Mouse (Mus musculus) limb, embryonic 11.5 days (tissue): ENCODE data around the gene Cnn3. TPM values are rescaled to one million over a fixed set of nuclear protein-coding genes. Genes with fewer than 3 reads are reported as not detected.

Experiments
- ATAC-seq: fragments of 200-750 bp; cut with Nextera tagmentation; 2 replicates; pipeline ENCODE4 v1.8.0; 2017; ENCODE audit warnings: low read depth; ENCODE audit not compliant: insufficient number of reproducible peaks, low FRiP score, low TSS enrichment
- DNase-seq: peaks from one replicate; pipeline ENCODE4 v3.0.0-alpha.2; 2015; ENCODE audit warnings: low spot score
- H3K27ac ChIP-seq: fragments of 300-500 bp; sonication (generic); replicated peaks from 2 replicates; pipeline ENCODE4 v1.5.1; 2014; ENCODE audit warnings: low read depth, mild to moderate bottlenecking, low read length
- H3K27me3 ChIP-seq: fragments of 300-500 bp; sonication (generic); 2 replicates; pipeline ENCODE4 v1.6.1; 2014; ENCODE audit warnings: mild to moderate bottlenecking, low read length, mixed read lengths; ENCODE audit not compliant: control insufficient read depth, insufficient read depth
- H3K36me3 ChIP-seq: fragments of 300-500 bp; sonication (generic); 2 replicates; pipeline ENCODE4 v1.6.1; 2014; ENCODE audit warnings: mild to moderate bottlenecking, low read length, moderate library complexity, mixed read lengths; ENCODE audit not compliant: control insufficient read depth, insufficient read depth
- H3K4me1 ChIP-seq: fragments of 300-500 bp; sonication (generic); 2 replicates; pipeline ENCODE4 v1.6.1; 2014; ENCODE audit warnings: low read length, mixed read lengths; ENCODE audit not compliant: control insufficient read depth, insufficient read depth
- H3K4me2 ChIP-seq: fragments of 300-500 bp; sonication (generic); 2 replicates; pipeline ENCODE4 v1.6.1; 2014; ENCODE audit warnings: low read depth, mild to moderate bottlenecking, moderate library complexity; ENCODE audit not compliant: severe bottlenecking
- H3K4me3 ChIP-seq: fragments of 300-500 bp; sonication (generic); 2 replicates; pipeline ENCODE4 v1.5.1; 2014; ENCODE audit warnings: low read depth, low read length
- H3K9ac ChIP-seq: fragments of 300-500 bp; sonication (generic); 2 replicates; pipeline ENCODE4 v1.6.1; 2014; ENCODE audit warnings: mild to moderate bottlenecking, low read length
- H3K9me3 ChIP-seq: fragments of 300-500 bp; sonication (generic); 2 replicates; pipeline ENCODE4 v1.6.1; 2016; ENCODE audit warnings: low read length; ENCODE audit not compliant: control insufficient read depth
- WGBS: fragments of 180-500 bp; shearing (Covaris S2); extraction: QIAGEN DNeasy Blood & Tissue Kit; methylation state at CpG from one replicate; pipeline ENCODE4 v1.1.7; 2014; 5-methylcytosine and 5-hydroxymethylcytosine counted together
- polyA plus RNA-seq: library from polyadenylated mRNA; unstranded; fragments of >200 nt; fragmentation: Nextera tagmentation; extraction: Ambion mirVana; gene quantifications from 2 replicates; pipeline ENCODE4 v1.2.1, GENCODE M21; 2014

The Cnn3 gene
- polyA plus RNA-seq, 1 experiment from 2014 or later: 840 TPM

DNA sequence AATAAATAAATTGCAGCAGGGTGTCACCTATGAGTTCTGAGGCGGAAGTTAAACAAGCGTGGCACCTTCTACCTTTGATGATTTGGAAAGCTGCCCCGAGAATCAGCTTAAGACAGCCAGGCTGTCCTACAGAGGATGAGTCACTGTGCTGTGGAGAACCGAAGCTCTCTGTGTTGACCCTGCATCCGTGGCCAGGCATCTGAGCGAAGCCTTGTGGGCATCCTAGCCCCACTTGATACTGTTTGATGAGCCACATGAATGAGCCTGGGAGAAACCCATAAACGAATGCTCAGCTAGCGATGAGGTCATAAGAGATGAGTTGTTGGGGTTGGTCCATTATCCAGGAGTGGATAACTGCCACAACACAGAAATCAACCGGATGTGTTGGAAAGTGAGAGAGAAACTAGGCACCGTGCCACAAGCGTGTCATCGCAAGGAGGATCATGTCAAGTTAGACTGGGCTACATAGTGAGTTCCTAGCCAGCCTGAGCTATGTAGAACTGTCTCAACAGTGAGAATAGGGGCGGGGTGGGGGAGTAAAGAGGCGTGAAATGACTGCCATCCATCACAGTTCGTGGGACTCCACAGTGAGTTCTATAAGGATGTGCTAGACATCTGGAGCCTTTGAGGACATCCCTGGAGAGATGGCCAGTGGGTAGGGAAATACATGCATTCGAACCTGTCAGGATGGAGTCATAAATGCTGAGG lies 30.6 kb upstream of the Cnn3 start:
- Histone ChIP-seq H3K27me3 (no peaks in the 10 kb centered on the region), H3K4me2 (no peak overlapping the region), H3K9me3 (no peaks in the 10 kb centered on the region), H3K4me3 (no peak overlapping the region), H3K36me3 (no peaks in the 10 kb centered on the region), H3K9ac (no peak overlapping the region), H3K27ac (no peak overlapping the region), H3K4me1 (peaks cover 3% of the 10 kb centered on the region; the same call in 1 of the 2 replicates)
- ATAC-seq (no peak), DNase-seq (no peak)
- WGBS: 77% methylated on average over 16 of the region's 16 CpGs

DNA sequence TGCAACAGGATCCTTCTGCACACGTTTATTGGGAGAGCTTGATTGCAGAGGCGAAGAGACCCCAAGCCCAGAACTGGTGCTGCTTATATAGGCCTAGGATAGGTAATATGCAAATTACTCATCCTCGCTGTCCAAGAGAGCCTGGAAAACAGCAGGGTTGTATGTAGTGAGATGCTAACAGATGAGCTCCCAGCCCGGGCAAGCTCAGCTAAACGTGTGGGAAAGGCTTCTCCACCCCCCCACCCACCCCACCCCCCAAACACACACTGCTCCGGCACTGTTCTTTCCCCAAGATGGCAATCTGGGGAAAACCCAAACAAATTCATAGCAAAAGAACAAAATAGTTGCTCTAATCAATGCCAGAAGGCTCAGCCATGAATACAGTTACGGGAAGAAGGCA lies 29.7 kb upstream of the Cnn3 start:
- DNase-seq (no peak), ATAC-seq (no peak)
- H3K9ac ChIP-seq: no peak overlapping the region
- no peak overlapping the region for H3K4me3 ChIP-seq
- H3K9me3 ChIP-seq: no peaks in the 10 kb centered on the region
- no peaks in the 10 kb centered on the region for H3K36me3 ChIP-seq
- no peaks in the 10 kb centered on the region for H3K4me1 ChIP-seq
- no peak overlapping the region for H3K4me2 ChIP-seq
- H3K27ac ChIP-seq: no peak overlapping the region
- H3K27me3 ChIP-seq: no peaks in the 10 kb centered on the region
- 59% methylated on average over 7 of the region's 7 CpGs for WGBS

DNA sequence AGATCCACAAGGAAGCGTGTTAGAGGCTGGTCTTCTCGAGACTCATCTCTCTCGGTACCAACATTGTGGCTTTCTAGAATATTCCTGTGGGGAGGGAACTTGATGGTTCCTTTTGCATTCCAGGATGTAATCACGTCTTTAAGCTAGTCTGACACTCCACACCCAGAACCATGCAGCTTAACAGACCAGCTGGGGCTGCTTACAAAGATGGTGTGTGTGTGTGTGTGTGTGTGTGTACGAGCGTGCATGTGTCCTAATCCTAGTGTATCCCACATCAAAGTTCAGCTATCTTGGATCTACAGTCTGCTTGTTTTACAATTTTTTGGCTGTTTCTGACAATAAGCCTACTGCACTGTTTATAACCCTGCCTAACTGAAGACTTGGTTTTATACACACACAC lies 29.3 kb upstream of the Cnn3 start:
- Histone ChIP-seq H3K9ac (no peak overlapping the region), H3K27me3 (no peaks in the 10 kb centered on the region), H3K27ac (no peak overlapping the region), H3K4me2 (no peak overlapping the region), H3K4me1 (no peaks in the 10 kb centered on the region), H3K9me3 (no peaks in the 10 kb centered on the region), H3K4me3 (no peak overlapping the region), H3K36me3 (no peaks in the 10 kb centered on the region)
- ATAC-seq (no peak), DNase-seq (no peak)
- 78% methylated on average over 6 of the region's 6 CpGs for WGBS

GRCm38 (mm10) chr3:121401384-121401783 lies 24.9 kb upstream of the Cnn3 start:
- no peak overlapping the region for H3K9ac ChIP-seq
- no peak overlapping the region for H3K4me2 ChIP-seq
- 0 out of 2 replicates have a peak, but pooled peaks cover 2% of the 10 kb centered on the region for H3K4me1 ChIP-seq
- ATAC-seq (no peak), DNase-seq (no peak)
- no peak overlapping the region for H3K27ac ChIP-seq
- WGBS: 84% methylated on average over 4 of the region's 4 CpGs
- no peaks in the 10 kb centered on the region for H3K36me3 ChIP-seq
- H3K4me3 ChIP-seq: no peak overlapping the region
- no peaks in the 10 kb centered on the region for H3K27me3 ChIP-seq
- no peaks in the 10 kb centered on the region for H3K9me3 ChIP-seq

- H3K4me3 ChIP-seq: no peak overlapping the region
- H3K27me3 ChIP-seq: no peaks in the 10 kb centered on the region
- 0 out of 2 replicates have a peak, but pooled peaks cover 2% of the 10 kb centered on the region for H3K4me1 ChIP-seq
- 86% methylated on average over 6 of the region's 6 CpGs for WGBS
- no peaks in the 10 kb centered on the region for H3K36me3 ChIP-seq
- no peaks in the 10 kb centered on the region for H3K9me3 ChIP-seq
- H3K4me2 ChIP-seq: no peak overlapping the region
- no peak for DNase-seq
- no peak overlapping the region for H3K27ac ChIP-seq
- ATAC-seq: no peak
- no peak overlapping the region for H3K9ac ChIP-seq
Observed at GRCm38 (mm10) chr3:121402096-121402495, 24.2 kb upstream of the Cnn3 start.

- no peaks in the 10 kb centered on the region for H3K27me3 ChIP-seq
- no peak overlapping the region for H3K9ac ChIP-seq
- no peak overlapping the region for H3K27ac ChIP-seq
- no peaks in the 10 kb centered on the region for H3K9me3 ChIP-seq
- H3K4me2 ChIP-seq: no peak overlapping the region
- no peak overlapping the region for H3K4me3 ChIP-seq
- no peaks in the 10 kb centered on the region for H3K36me3 ChIP-seq
- DNase-seq: no peak
- 0 out of 2 replicates have a peak, but pooled peaks cover 2% of the 10 kb centered on the region for H3K4me1 ChIP-seq
- no peak for ATAC-seq
- 67% methylated on average over 5 of the region's 5 CpGs for WGBS
Observed at GRCm38 (mm10) chr3:121403449-121403848, 22.8 kb upstream of the Cnn3 start.

- no peaks in the 10 kb centered on the region for H3K36me3 ChIP-seq
- no peak overlapping the region for H3K4me3 ChIP-seq
- ATAC-seq: no peak
- H3K4me2 ChIP-seq: no peak overlapping the region
- H3K9me3 ChIP-seq: no peaks in the 10 kb centered on the region
- no peak overlapping the region for H3K9ac ChIP-seq
- no peaks in the 10 kb centered on the region for H3K27me3 ChIP-seq
- 73% methylated on average over 5 of the region's 5 CpGs for WGBS
- H3K27ac ChIP-seq: no peak overlapping the region
- no peak for DNase-seq
- H3K4me1 ChIP-seq: 0 out of 2 replicates have a peak, but pooled peaks cover 2% of the 10 kb centered on the region
Observed at GRCm38 (mm10) chr3:121405101-121405500, 21.2 kb upstream of the Cnn3 start.

GRCm38 (mm10) chr3:121407417-121407816 lies 18.9 kb upstream of the Cnn3 start:
- no peak for DNase-seq
- Histone ChIP-seq H3K36me3 (no peaks in the 10 kb centered on the region), H3K9ac (no peak overlapping the region), H3K9me3 (no peaks in the 10 kb centered on the region), H3K27me3 (no peaks in the 10 kb centered on the region), H3K4me1 (0 out of 2 replicates have a peak, but pooled peaks cover 2% of the 10 kb centered on the region), H3K4me3 (no peak overlapping the region), H3K4me2 (no peak overlapping the region), H3K27ac (no peak overlapping the region)
- WGBS: 77% methylated on average over 9 of the region's 9 CpGs
- no peak for ATAC-seq

- no peak overlapping the region for H3K4me2 ChIP-seq
- H3K27ac ChIP-seq: no peak overlapping the region
- H3K4me3 ChIP-seq: no peak overlapping the region
- H3K9me3 ChIP-seq: no peaks in the 10 kb centered on the region
- DNase-seq (no peak), ATAC-seq (no peak)
- no peaks in the 10 kb centered on the region for H3K36me3 ChIP-seq
- no peaks in the 10 kb centered on the region for H3K27me3 ChIP-seq
- 93% methylated on average over 3 of the region's 3 CpGs for WGBS
- H3K4me1 ChIP-seq: 0 out of 2 replicates have a peak, but pooled peaks cover 2% of the 10 kb centered on the region
- no peak overlapping the region for H3K9ac ChIP-seq
Observed at GRCm38 (mm10) chr3:121408386-121408785, 17.9 kb upstream of the Cnn3 start.
